Mouse (Mus musculus) neutrophil, adult 83 days (primary cell): Measurements from ENCODE around the gene Psma7. TPM values are rescaled to one million over a fixed set of nuclear protein-coding genes. Genes with fewer than 3 reads are reported as not detected.

Source experiments
- total RNA-seq, 2 experiments: library from RNA; stranded (reverse); gene quantifications; one replicate each; pipeline ENCODE4 v1.2.4; 2023

Gene Psma7
- total RNA-seq: 100 to 1,000 TPM; 143 to 147 TPM

GRCm38 (mm10) chr2:180042256-180042857 is at the start of gene Psma7, which contains the start of gene Ss18l1:
Psma7 (minus strand) TSS chr2:180042433.
Ss18l1 (plus strand) TSS chr2:180042509.

GRCm38 (mm10) chr2:180070481-180071453 is 28.5 kb upstream of the Psma7 start, which contains the start of gene Mtg2:
Mtg2 (plus strand) TSS chr2:180070588.

GRCm38 (mm10) chr2:180024401-180025098 is 17.7 kb downstream of the Psma7 start, which contains the start of gene Lsm14b:
Lsm14b (plus strand) TSS chr2:180024987.

Other genes starting within 250 kb of the Psma7 start
- 10 to 100 TPM; 32.3 to 34.4 TPM for gene Taf4, start 65.8 kb downstream of the Psma7 start, total RNA-seq
- gene Lsm14b, start 17.4 kb downstream of the Psma7 start, total RNA-seq: 10 to 100 TPM; 17.5 to 19.0 TPM
- gene Ss18l1, start 76 bp upstream of the Psma7 start, total RNA-seq: 1 to 10 TPM; 3.6 to 5.1 TPM
- 1 to 10 TPM; 8.8 to 9.8 TPM for gene Mtg2, start 28.2 kb upstream of the Psma7 start, total RNA-seq
- gene Hrh3, start 62.1 kb upstream of the Psma7 start, total RNA-seq: not detected
- gene Osbpl2, start 76.9 kb upstream of the Psma7 start, total RNA-seq: 10 to 100 TPM; 63.3 to 75.7 TPM
- 10 to 100 TPM; 65.2 to 68.4 TPM for gene Adrm1, start 129.1 kb upstream of the Psma7 start, total RNA-seq
- gene Lama5, start 183.4 kb upstream of the Psma7 start, total RNA-seq: under 1 TPM; 0.13 to 0.93 TPM
- gene Rps21, start 214.9 kb upstream of the Psma7 start, total RNA-seq: 100 to 1,000 TPM; 572 to 585 TPM
- 10 to 100 TPM; 26.3 to 28.2 TPM for gene Cables2, start 231.1 kb upstream of the Psma7 start, total RNA-seq
- gene Rbbp8nl, start 247.4 kb upstream of the Psma7 start, total RNA-seq: not detected